Mouse (Mus musculus) kidney, embryonic 15.5 days (tissue): ENCODE measurements around the gene Ankrd13b. TPM values are rescaled to one million over a fixed set of nuclear protein-coding genes. Genes with fewer than 3 reads are reported as not detected.

Source experiments
- ATAC-seq: fragments of 200-750 bp; cut with Nextera tagmentation; replicated peaks from 2 replicates; pipeline ENCODE4 v1.8.0; 2017; ENCODE audit warnings: moderate TSS enrichment; ENCODE audit not compliant: low FRiP score
- H3K27ac ChIP-seq: fragments of 300-500 bp; sonication (generic); 2 replicates; pipeline ENCODE4 v1.5.1; 2015; ENCODE audit warnings: mild to moderate bottlenecking, inconsistent platforms
- H3K27me3 ChIP-seq: fragments of 300-500 bp; sonication (generic); 2 replicates; pipeline ENCODE4 v1.6.1; 2015; ENCODE audit warnings: inconsistent platforms
- H3K36me3 ChIP-seq: fragments of 300-500 bp; sonication (generic); 2 replicates; pipeline ENCODE4 v1.6.1; 2015; ENCODE audit warnings: inconsistent platforms
- H3K4me1 ChIP-seq: fragments of 300-500 bp; sonication (generic); 2 replicates; pipeline ENCODE4 v1.6.1; 2015; ENCODE audit warnings: inconsistent platforms
- H3K4me2 ChIP-seq: fragments of 300-500 bp; sonication (generic); 2 replicates; pipeline ENCODE4 v1.6.1; 2015; ENCODE audit warnings: moderate library complexity, mild to moderate bottlenecking, inconsistent platforms
- H3K4me3 ChIP-seq: fragments of 300-500 bp; sonication (generic); replicated peaks from 2 replicates; pipeline ENCODE4 v1.5.1; 2015; ENCODE audit warnings: mild to moderate bottlenecking, inconsistent platforms
- H3K9ac ChIP-seq: fragments of 300-500 bp; sonication (generic); 2 replicates; pipeline ENCODE4 v1.6.1; 2015; ENCODE audit warnings: mild to moderate bottlenecking, inconsistent platforms
- H3K9me3 ChIP-seq: fragments of 300-500 bp; sonication (generic); replicated peaks from 2 replicates; pipeline ENCODE4 v1.6.1; 2016; ENCODE audit warnings: inconsistent platforms
- WGBS: fragments of 180-500 bp; shearing (Covaris S2); methylation state at CpG from one replicate; pipeline ENCODE4 v1.1.7; 2015; ENCODE audit warnings: mixed read lengths; 5-methylcytosine and 5-hydroxymethylcytosine counted together
- polyA plus RNA-seq: library from polyadenylated mRNA; unstranded; fragments of >200 nt; fragmentation: Nextera tagmentation; extraction: Ambion mirVana; gene quantifications from 2 replicates; pipeline ENCODE4 v1.2.1, GENCODE M21; 2015

The Ankrd13b gene
- polyA plus RNA-seq, 1 experiment from 2014 or later: 6.9 TPM

DNA sequence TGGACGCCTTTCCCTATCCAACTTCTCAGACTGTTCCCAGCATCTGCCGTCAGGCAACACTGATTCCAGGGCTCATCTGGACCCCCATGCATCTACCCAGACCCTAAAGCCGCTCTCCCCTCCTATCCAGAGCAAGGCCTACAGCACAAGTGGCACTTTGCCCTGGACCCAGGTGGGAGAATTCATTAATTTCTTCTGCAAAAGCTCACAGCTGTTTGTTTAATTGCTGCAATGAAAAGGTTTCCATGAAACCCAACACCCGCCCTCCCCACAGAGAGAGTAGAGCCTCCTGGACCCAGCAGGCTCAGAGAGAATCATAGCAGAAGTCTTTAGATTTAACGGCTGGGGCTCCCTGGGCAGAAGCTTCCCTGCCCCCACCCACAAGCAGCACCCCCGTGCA is 4.2 kb downstream of the Ankrd13b start:
- ATAC-seq: no peak
- H3K4me2 ChIP-seq: no peak overlapping the region
- WGBS: 43% methylated on average over 6 of the region's 6 CpGs
- no peak overlapping the region for H3K9ac ChIP-seq
- no peaks in the 10 kb centered on the region for H3K27me3 ChIP-seq
- H3K36me3 ChIP-seq: no peaks in the 10 kb centered on the region
- no peak overlapping the region for H3K4me3 ChIP-seq
- no peaks in the 10 kb centered on the region for H3K9me3 ChIP-seq
- H3K4me1 ChIP-seq: peaks cover 56% of the 10 kb centered on the region
- H3K27ac ChIP-seq: no peak overlapping the region

DNA sequence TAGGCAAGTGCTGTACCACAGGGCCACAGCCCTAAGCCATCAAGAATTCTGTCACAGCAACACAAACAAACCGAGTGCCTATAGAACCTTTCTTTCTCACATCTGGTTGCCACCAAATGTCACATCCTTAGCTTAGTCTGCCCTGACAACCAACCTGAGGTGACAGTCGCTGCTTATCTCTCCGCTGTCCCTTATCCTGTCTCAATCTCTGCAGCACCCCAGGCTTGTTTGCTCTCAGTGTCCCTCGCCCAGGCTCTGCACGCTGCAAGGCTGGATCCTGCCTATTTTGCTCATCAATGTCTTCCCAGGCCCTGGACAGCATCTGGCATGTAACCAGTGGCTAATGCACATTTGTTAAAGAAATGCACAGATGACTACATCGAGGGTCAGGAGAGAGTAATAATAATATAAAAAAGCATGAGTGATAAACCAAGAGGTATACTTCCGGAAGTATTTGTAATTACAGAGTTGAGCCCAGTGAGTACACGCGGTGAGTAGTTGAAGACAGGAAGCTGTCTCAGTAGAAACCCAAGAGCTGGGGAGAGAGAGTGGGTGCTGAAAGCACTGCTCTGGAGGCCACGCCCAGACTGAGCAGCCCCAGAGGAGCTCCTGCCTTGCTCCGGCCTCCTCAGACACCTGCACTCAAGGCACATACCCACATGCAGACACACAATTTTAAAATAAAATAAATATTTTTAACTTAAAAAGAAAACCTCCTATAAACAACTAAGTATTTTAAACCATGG is 5.8 kb downstream of the Ankrd13b start:
- 62% methylated on average over 11 of the region's 11 CpGs for WGBS
- no peak overlapping the region for H3K27ac ChIP-seq
- no peak for ATAC-seq

DNA sequence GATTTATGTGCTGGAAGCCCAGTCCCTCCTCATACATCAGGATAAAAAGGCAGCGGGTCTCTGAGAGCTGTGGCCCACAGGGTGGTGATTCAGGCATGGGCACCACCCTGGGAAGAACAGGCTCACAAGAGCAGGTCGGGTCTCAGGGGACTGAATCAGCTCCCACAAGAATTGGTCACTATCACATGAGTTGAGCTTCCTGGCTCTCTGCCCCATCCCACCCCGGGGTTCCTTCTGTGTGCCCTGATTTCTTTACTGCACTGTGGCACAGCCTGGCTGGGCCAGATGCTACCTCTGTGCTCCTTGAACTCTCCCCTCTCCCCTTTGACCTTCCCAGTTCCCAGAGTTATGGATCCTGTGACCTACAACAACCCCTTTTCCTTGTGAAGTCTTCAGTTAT is 6.4 kb downstream of the Ankrd13b start:
- Histone ChIP-seq H3K4me3 (no peak overlapping the region), H3K36me3 (no peaks in the 10 kb centered on the region), H3K9ac (no peak overlapping the region), H3K27me3 (no peaks in the 10 kb centered on the region), H3K27ac (no peak overlapping the region), H3K4me1 (peaks cover 39% of the 10 kb centered on the region), H3K9me3 (no peaks in the 10 kb centered on the region), H3K4me2 (no peak overlapping the region)
- no peak for ATAC-seq
- WGBS: 71% methylated on average over 3 of the region's 3 CpGs

More for the DNA sequence above, 5.8 kb downstream of the Ankrd13b start:
- Histone ChIP-seq H3K4me3 (no peak overlapping the region), H3K9ac (no peak overlapping the region), H3K4me2 (no peak overlapping the region), H3K36me3 (no peaks in the 10 kb centered on the region), H3K9me3 (no peaks in the 10 kb centered on the region), H3K4me1 (peaks cover 46% of the 10 kb centered on the region), H3K27me3 (no peaks in the 10 kb centered on the region)

DNA sequence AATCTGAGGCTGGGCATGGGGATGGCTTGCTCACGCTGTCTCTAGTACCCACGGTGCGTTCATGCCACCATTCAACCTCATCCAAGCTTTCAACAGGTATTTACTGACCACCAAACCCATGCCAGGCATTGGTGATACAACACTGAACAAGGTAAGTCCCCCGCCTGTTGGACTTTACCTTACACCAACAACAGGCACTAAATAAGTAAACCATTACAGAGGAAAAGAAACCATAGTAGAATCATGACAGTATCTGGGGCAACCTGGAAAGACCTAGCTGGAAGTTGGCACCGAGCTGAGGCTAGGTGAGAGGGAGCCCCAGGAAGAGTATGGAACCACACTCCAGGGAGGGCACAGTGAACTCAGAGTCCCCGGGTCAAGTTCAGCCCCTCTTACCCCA is 12.6 kb downstream of the Ankrd13b start:
- Histone ChIP-seq H3K4me1 (0 out of 2 replicates have a peak, but pooled peaks cover 4% of the 10 kb centered on the region), H3K4me2 (no peak overlapping the region), H3K27me3 (no peaks in the 10 kb centered on the region), H3K36me3 (peaks cover 28% of the 10 kb centered on the region), H3K9ac (no peak overlapping the region), H3K9me3 (no peaks in the 10 kb centered on the region), H3K4me3 (no peak overlapping the region), H3K27ac (0 out of 2 replicates have a peak overlapping the region, but pooled peaks have one; percentile 32)
- 0 out of 2 replicates have a peak, but pooled peaks have one; percentile 38 for ATAC-seq
- 89% methylated on average over 6 of the region's 6 CpGs for WGBS

DNA sequence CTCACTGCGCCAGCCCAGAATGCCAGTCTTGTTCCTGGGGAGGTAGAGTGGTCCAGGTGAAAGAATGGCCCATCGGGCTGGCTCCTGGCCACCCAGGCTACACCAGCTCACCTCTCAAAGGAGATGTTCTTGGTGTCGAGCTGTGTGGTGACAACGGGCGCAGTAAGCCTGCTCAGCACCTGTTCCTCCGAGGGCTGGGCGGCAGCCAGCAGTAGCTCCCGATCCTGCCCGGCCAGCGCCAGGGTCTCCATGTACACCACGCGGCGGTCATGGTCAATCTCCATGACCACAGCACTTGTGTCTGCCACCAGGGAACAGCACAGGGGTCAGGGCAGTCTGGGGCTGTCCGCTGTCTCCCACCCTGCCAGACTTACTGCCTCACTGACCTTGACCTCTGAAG is 13.3 kb downstream of the Ankrd13b start:
- no peaks in the 10 kb centered on the region for H3K9me3 ChIP-seq
- no peak overlapping the region for H3K4me3 ChIP-seq
- H3K36me3 ChIP-seq: peaks cover 34% of the 10 kb centered on the region
- H3K4me2 ChIP-seq: no peak overlapping the region
- H3K27me3 ChIP-seq: no peaks in the 10 kb centered on the region
- H3K27ac ChIP-seq: 0 out of 2 replicates have a peak overlapping the region, but pooled peaks have one; percentile 32
- no peak overlapping the region for H3K9ac ChIP-seq
- WGBS: 92% methylated on average over 14 of the region's 14 CpGs
- H3K4me1 ChIP-seq: 0 out of 2 replicates have a peak, but pooled peaks cover 4% of the 10 kb centered on the region
- ATAC-seq: no peak

DNA sequence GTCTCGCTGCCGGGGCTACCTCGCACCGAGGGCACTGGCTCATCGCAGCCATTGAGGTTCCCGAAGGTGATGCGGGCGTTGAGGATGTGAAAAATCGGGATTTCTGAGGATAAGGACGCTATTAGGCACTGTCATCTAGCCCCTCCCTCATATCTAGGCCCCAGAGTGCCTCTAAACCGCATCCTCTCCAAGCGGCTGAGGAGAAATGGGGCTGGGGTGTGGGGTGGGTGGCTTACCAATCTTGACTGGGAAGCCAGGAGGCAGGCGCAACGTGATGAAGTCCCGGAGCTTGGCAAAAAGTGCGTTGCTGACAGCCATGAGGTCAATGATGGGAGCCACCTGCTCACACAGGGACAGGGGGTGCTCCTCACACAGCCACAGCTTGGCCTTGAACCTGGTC is 16.7 kb downstream of the Ankrd13b start:
- H3K27me3 ChIP-seq: peaks cover 16% of the 10 kb centered on the region
- H3K4me2 ChIP-seq: no peak overlapping the region
- no peak overlapping the region for H3K27ac ChIP-seq
- H3K36me3 ChIP-seq: peaks cover 45% of the 10 kb centered on the region
- H3K9me3 ChIP-seq: no peaks in the 10 kb centered on the region
- peaks cover 6% of the 10 kb centered on the region for H3K4me1 ChIP-seq
- WGBS: 89% methylated on average over 16 of the region's 16 CpGs
- ATAC-seq: no peak
- no peak overlapping the region for H3K9ac ChIP-seq
- no peak overlapping the region for H3K4me3 ChIP-seq

DNA sequence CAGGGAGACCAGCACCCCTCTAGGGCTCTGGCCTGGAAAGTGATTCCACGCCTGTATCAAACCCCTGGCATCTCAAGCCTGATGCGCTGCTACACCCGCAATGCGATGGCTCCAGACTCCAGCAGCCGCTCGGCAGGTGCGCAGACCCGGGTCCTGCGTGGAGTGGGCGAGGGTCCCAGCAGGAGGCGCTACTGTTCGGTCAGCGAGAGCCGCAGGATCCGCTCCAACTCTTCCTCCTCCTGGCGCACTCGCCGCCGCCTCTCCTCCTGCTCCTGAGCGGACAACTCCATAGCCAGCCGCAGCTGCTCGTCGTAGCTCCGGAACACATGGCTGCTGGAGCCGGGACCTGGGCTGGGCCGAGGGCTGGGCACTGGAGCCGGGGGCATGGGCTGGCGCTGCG is 18.1 kb downstream of the Ankrd13b start:
- H3K9me3 ChIP-seq: no peaks in the 10 kb centered on the region
- WGBS: 68% methylated on average over 27 of the region's 29 CpGs
- no peak overlapping the region for H3K27ac ChIP-seq
- no peak overlapping the region for H3K4me2 ChIP-seq
- H3K9ac ChIP-seq: no peak overlapping the region
- no peak for ATAC-seq
- H3K36me3 ChIP-seq: peaks cover 45% of the 10 kb centered on the region
- H3K4me3 ChIP-seq: no peak overlapping the region
- peaks cover 30% of the 10 kb centered on the region for H3K27me3 ChIP-seq
- peaks cover 14% of the 10 kb centered on the region for H3K4me1 ChIP-seq

DNA sequence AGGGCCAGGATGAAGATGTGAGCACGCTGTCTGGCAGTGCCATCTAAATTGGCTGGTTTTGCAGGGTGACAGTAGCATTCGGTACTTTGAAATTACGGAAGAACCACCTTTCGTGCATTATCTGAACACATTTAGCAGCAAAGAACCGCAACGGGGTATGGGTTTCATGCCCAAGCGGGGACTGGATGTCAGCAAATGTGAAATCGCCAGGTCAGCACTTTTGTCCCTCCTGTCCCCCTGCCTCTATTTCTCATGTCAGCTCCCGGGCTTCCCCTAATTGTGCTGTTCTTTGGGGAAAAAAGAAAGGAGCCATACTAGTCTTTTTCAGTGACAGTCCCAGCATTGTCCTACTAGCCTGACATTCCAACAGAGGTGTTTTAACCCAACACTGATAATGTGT is 21.1 kb downstream of the Ankrd13b start:
- peaks cover 31% of the 10 kb centered on the region for H3K36me3 ChIP-seq
- H3K4me1 ChIP-seq: peaks cover 14% of the 10 kb centered on the region
- H3K4me3 ChIP-seq: no peak overlapping the region
- H3K27me3 ChIP-seq: peaks cover 58% of the 10 kb centered on the region
- WGBS: 86% methylated on average over 9 of the region's 9 CpGs
- no peak for ATAC-seq
- H3K4me2 ChIP-seq: no peak overlapping the region
- H3K9ac ChIP-seq: no peak overlapping the region
- H3K27ac ChIP-seq: no peak overlapping the region
- H3K9me3 ChIP-seq: no peaks in the 10 kb centered on the region

DNA sequence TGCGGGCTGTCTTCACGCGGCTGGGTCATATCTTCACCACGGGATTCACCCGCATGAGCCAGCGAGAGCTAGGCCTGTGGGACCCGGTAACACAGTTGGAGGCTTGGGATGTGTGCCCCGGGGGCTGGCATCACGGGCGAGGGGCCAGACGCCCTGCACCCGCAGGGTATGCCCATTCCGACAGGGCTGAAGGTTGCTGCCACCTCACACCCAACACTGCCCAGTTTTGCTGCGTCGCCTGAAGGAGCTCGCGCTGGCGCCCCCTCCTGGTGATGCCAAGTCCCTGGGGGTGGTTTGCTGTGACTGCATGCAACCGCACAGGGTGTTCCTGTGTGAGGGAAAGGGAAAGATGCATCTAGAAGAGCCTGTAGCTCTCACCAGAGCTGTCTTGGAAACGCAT is 21.7 kb downstream of the Ankrd13b start:
- Histone ChIP-seq H3K27me3 (peaks cover 64% of the 10 kb centered on the region), H3K4me2 (peak overlapping the region; percentile 49), H3K36me3 (peaks cover 26% of the 10 kb centered on the region), H3K4me3 (peak overlapping the region; percentile 19), H3K27ac (no peak overlapping the region), H3K4me1 (peaks cover 17% of the 10 kb centered on the region), H3K9me3 (no peaks in the 10 kb centered on the region), H3K9ac (0 out of 2 replicates have a peak overlapping the region, but pooled peaks have one; percentile 26)
- 19% methylated on average over 20 of the region's 20 CpGs for WGBS
- ATAC-seq: no peak

DNA sequence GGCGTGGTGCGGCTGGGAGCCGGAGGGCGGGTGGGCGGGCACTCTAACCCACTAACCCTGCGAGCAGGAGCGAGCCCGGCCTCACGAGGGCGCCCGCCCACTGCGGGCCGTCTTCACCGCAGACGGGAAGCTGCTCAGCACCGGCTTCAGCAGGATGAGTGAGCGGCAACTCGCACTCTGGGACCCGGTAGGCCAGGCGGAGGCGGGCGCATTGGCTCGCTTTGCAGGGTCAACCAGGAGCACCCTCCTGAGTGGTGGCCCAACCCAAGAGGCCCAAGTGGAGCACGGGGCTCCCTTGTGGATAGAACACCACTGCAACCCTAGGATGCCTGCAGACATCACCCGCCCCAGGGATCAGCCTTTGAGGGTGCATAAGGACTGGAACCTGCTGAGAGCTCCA is 22.3 kb downstream of the Ankrd13b start:
- ATAC-seq: peak; percentile 52; the same call in 1 of the 2 replicates
- Histone ChIP-seq H3K9me3 (no peaks in the 10 kb centered on the region), H3K4me2 (peak overlapping the region; percentile 49), H3K4me3 (peak overlapping the region; percentile 23), H3K4me1 (peaks cover 22% of the 10 kb centered on the region), H3K36me3 (peaks cover 20% of the 10 kb centered on the region), H3K27ac (no peak overlapping the region), H3K9ac (no peak overlapping the region), H3K27me3 (peaks cover 70% of the 10 kb centered on the region)
- WGBS: 5% methylated on average over 25 of the region's 25 CpGs

DNA sequence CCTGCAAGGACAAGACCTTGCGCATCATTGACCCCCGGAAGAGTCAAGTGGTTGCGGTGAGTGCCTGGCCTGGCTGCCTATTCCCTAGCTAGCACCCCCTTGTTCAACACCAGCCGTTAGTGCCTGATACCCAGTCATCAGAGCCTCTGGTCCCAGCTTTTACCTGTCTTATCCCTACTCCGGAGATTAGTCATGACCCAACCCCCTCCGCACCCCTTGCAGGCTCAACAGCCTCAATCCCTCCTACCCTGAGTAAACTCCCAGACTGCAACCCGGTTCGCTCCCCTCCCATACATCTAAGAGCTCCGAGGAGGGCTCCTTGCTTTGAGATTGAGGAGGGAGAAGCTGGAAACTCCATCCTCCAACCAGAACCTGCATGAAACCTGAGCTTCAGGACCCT is 22.9 kb downstream of the Ankrd13b start:
- no peak for ATAC-seq
- no peak overlapping the region for H3K4me3 ChIP-seq
- H3K27me3 ChIP-seq: peaks cover 76% of the 10 kb centered on the region
- WGBS: 25% methylated on average over 9 of the region's 9 CpGs
- H3K4me2 ChIP-seq: peak overlapping the region; percentile 49
- no peak overlapping the region for H3K9ac ChIP-seq
- H3K27ac ChIP-seq: no peak overlapping the region
- H3K36me3 ChIP-seq: peaks cover 14% of the 10 kb centered on the region
- no peaks in the 10 kb centered on the region for H3K9me3 ChIP-seq
- H3K4me1 ChIP-seq: peaks cover 28% of the 10 kb centered on the region

DNA sequence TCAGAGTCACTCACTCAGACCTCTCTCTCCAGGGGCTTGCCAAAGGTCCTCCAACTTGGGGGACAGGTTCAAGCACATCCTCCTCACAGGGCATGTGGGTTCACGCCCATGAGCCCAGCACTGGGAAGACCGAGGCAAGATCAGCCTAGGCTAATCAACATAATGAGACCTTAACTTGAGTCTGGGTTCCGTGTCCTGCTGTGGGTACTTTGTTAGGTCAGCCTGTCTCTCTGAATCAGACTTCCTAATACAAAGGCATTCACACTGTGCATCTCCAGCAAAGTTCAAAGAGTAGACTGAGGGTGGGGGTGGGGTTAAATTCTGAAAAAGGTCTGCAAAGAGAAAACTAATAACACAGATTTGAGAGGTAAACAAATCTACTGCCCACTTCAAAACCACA is 24.4 kb downstream of the Ankrd13b start:
- H3K4me3 ChIP-seq: no peak overlapping the region
- peaks cover 89% of the 10 kb centered on the region for H3K27me3 ChIP-seq
- no peaks in the 10 kb centered on the region for H3K9me3 ChIP-seq
- WGBS: 65% methylated on average over 3 of the region's 3 CpGs
- H3K9ac ChIP-seq: no peak overlapping the region
- no peak for ATAC-seq
- H3K36me3 ChIP-seq: 0 out of 2 replicates have a peak, but pooled peaks cover under 1% of the 10 kb centered on the region
- H3K4me1 ChIP-seq: peaks cover 28% of the 10 kb centered on the region
- H3K4me2 ChIP-seq: no peak overlapping the region
- no peak overlapping the region for H3K27ac ChIP-seq
